Mouse (Mus musculus) heart, postnatal 0 days (tissue): Measurements from ENCODE around the gene Htatip2. TPM values are rescaled to one million over a fixed set of nuclear protein-coding genes. Genes with fewer than 3 reads are reported as not detected.

Experiments
- ATAC-seq: fragments of 200-750 bp; cut with Nextera tagmentation; 2 replicates; pipeline ENCODE4 v1.8.0; 2017; ENCODE audit warnings: low read depth, moderate number of reproducible peaks, moderate library complexity; ENCODE audit not compliant: insufficient read depth
- DNase-seq: peaks from one replicate; pipeline ENCODE4 v3.0.0-alpha.2; 2016; ENCODE audit warnings: low spot score
- H3K27ac ChIP-seq: fragments of 300-500 bp; sonication (generic); 2 replicates; pipeline ENCODE4 v1.5.1; 2014; ENCODE audit warnings: low read depth, mild to moderate bottlenecking
- H3K27me3 ChIP-seq: fragments of 300-500 bp; sonication (generic); 2 replicates; pipeline ENCODE4 v1.6.1; 2014; ENCODE audit warnings: low read length, mixed read lengths; ENCODE audit not compliant: control insufficient read depth, insufficient read depth
- H3K36me3 ChIP-seq: fragments of 300-500 bp; sonication (generic); replicated peaks from 2 replicates; pipeline ENCODE4 v1.6.1; 2014; ENCODE audit warnings: low read length, mixed read lengths; ENCODE audit not compliant: control insufficient read depth, insufficient read depth
- H3K4me1 ChIP-seq: fragments of 300-500 bp; sonication (generic); 2 replicates; pipeline ENCODE4 v1.6.1; 2014; ENCODE audit warnings: antibody characterized with exemption; ENCODE audit not compliant: control insufficient read depth, insufficient read depth
- H3K4me2 ChIP-seq: fragments of 300-500 bp; sonication (generic); 2 replicates; pipeline ENCODE4 v1.6.1; 2014; ENCODE audit warnings: low read depth, mild to moderate bottlenecking, low read length, moderate library complexity
- H3K4me3 ChIP-seq: fragments of 300-500 bp; sonication (generic); 2 replicates; pipeline ENCODE4 v1.5.1; 2014; ENCODE audit warnings: low read depth, low read length
- H3K9ac ChIP-seq: fragments of 300-500 bp; sonication (generic); replicated peaks from 2 replicates; pipeline ENCODE4 v1.6.1; 2014; ENCODE audit warnings: low read depth, low read length, mixed read lengths
- H3K9me3 ChIP-seq: fragments of 300-500 bp; sonication (generic); replicated peaks from 2 replicates; pipeline ENCODE4 v1.6.1; 2016; ENCODE audit warnings: low read length; ENCODE audit not compliant: control insufficient read depth
- CTCF ChIP-seq: IDR thresholded peaks from 2 replicates; pipeline ENCODE4 v1.5.1; 2016; ENCODE audit warnings: antibody characterized with exemption, control low read depth, low read depth
- EP300 ChIP-seq: IDR thresholded peaks from 2 replicates; pipeline ENCODE4 v1.6.1; 2016; ENCODE audit warnings: antibody characterized with exemption, low read depth
- WGBS: fragments of 180-500 bp; shearing (Covaris S2); extraction: QIAGEN DNeasy Blood & Tissue Kit; methylation state at CpG from one replicate; pipeline ENCODE4 v1.1.7; 2014; 5-methylcytosine and 5-hydroxymethylcytosine counted together
- polyA plus RNA-seq: library from polyadenylated mRNA; unstranded; fragments of >200 nt; fragmentation: Nextera tagmentation; extraction: Ambion mirVana; gene quantifications from 2 replicates; pipeline ENCODE4 v1.2.1, GENCODE M21; 2015
- total RNA-seq: library from RNA; depleted of rRNA; stranded (reverse); fragments of >200 nt; gene quantifications from 2 replicates; pipeline ENCODE4 v1.2.3, GENCODE M21; 2014; ENCODE audit warnings: low replicate concordance

Gene Htatip2
- total and polyA plus RNA-seq, 2 experiments from 2014 or later, result 3.4 to 16.5 TPM

- WGBS, result 76% methylated on average over 13 of the region's 13 CpGs
- Histone ChIP-seq H3K27me3 (no peaks in the 10 kb centered on the region), H3K36me3 (no peaks in the 10 kb centered on the region), H3K4me2 (no peak overlapping the region), H3K27ac (no peak overlapping the region), H3K9me3 (no peaks in the 10 kb centered on the region), H3K4me3 (no peak overlapping the region), H3K4me1 (peaks cover 17% of the 10 kb centered on the region; the same call in 1 of the 2 replicates), H3K9ac (no peak overlapping the region)
- ATAC-seq (no peak), DNase-seq (no peak)
- TF ChIP-seq EP300 (no peak), CTCF (no peak)
Observed at GRCm38 (mm10) chr7:49762605-49763004, 3.7 kb downstream of the Htatip2 start.

DNA sequence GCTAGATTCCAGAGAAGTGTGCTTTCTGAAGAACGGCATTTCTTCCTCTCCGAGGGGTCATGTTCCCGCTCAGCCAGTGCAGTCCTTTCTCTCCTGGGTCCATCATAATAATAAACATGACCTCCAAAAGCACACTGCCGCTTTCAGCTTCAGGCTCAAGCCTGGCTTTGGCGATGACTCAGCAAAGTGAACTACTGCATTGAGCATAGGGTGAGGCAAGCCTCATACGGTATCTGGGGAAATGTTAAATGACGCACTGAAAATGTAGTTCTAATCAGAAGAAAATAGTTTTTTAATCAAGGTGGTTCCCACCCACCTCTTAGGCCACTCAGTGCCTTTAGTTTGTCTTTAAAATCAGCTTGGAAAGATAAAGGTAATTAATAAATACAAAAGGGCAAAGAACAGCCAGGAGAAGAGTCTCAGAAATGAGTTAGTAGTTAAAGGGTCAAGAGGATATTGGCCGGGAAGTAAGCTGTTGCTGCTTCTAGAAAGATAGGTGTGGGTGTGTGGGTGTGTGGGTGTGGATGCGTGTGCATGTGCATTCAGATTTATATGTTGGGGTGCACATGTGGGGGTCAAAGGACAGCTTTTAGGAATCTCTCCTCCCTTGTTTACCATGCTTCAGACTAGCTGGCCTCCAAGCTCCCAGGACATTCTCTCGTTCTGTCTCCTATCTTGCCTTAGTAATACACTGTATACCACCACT, 5.2 kb downstream of the Htatip2 start:
- 53% methylated on average over 10 of the region's 10 CpGs for WGBS
- no peak for ATAC-seq
- no peak for DNase-seq
- no peak overlapping the region for H3K4me3 ChIP-seq
- no peak overlapping the region for H3K4me2 ChIP-seq
- no peaks in the 10 kb centered on the region for H3K36me3 ChIP-seq
- peaks cover 17% of the 10 kb centered on the region; the same call in 1 of the 2 replicates for H3K4me1 ChIP-seq
- H3K27ac ChIP-seq, result no peak overlapping the region
- H3K27me3 ChIP-seq, result no peaks in the 10 kb centered on the region
- H3K9me3 ChIP-seq, result no peaks in the 10 kb centered on the region
- H3K9ac ChIP-seq, result no peak overlapping the region
- no peak for TF ChIP-seq EP300
- no peak for TF ChIP-seq CTCF

DNA sequence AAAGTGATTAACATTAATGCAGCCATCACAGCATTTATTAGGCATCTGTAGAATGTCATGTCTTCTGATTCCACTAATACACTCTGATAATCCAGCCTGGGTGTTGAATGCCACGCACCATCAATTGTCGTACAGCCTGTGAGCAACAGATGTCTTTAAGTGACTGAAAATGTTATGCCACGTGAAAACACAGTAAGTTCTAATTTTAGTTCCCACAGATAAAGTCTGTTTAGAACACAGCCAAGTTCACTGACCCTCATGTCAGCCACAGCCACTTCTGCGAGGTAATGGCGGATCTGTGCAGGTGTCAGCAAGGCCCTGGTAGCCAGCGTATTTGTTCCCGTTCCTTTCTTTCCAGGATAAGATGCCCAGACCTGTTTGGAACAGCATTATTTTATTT, 7.3 kb downstream of the Htatip2 start:
- Histone ChIP-seq H3K9me3 (no peaks in the 10 kb centered on the region), H3K27me3 (no peaks in the 10 kb centered on the region), H3K4me3 (no peak overlapping the region), H3K4me2 (no peak overlapping the region), H3K4me1 (peaks cover 17% of the 10 kb centered on the region; the same call in 1 of the 2 replicates), H3K27ac (peak overlapping the region; percentile 55), H3K9ac (no peak overlapping the region), H3K36me3 (no peaks in the 10 kb centered on the region)
- 42% methylated on average over 7 of the region's 7 CpGs for WGBS
- ATAC-seq (peak; percentile 75), DNase-seq (peak; percentile 69)
- no peak for TF ChIP-seq EP300
- TF ChIP-seq CTCF, result no peak

GRCm38 (mm10) chr7:49768509-49768908, 9.6 kb downstream of the Htatip2 start:
- Histone ChIP-seq H3K27ac (no peak overlapping the region), H3K4me1 (peaks cover 17% of the 10 kb centered on the region; the same call in 1 of the 2 replicates), H3K4me3 (no peak overlapping the region), H3K36me3 (no peaks in the 10 kb centered on the region), H3K27me3 (no peaks in the 10 kb centered on the region), H3K4me2 (no peak overlapping the region), H3K9ac (no peak overlapping the region), H3K9me3 (no peaks in the 10 kb centered on the region)
- no peak for TF ChIP-seq CTCF
- TF ChIP-seq EP300, result no peak
- WGBS, result 66% methylated on average over 9 of the region's 9 CpGs
- no peak for ATAC-seq
- DNase-seq, result no peak

DNA sequence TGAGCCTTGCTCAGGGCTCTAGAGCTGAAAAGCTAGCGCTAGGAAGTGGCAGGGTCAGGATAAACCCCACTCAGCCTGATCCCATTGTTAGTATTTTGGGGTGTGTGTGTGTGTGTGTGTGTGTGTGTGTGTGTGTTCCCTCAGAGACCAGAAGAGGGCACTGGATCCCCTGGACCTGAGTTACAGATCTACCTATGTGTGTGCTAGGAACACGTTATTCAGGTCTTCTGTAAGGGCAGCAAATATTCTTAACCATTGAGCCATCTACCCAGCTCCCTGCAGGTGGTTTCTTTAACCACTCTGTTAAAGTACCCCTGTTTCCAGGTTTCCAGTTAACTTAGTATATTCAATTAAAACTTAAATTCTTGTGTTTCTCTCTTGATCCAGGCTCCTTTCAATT, 15.5 kb downstream of the Htatip2 start:
- Histone ChIP-seq H3K4me3 (no peak overlapping the region), H3K9ac (no peak overlapping the region), H3K27ac (no peak overlapping the region), H3K9me3 (no peaks in the 10 kb centered on the region), H3K4me1 (peaks cover 10% of the 10 kb centered on the region; the same call in 1 of the 2 replicates), H3K27me3 (no peaks in the 10 kb centered on the region), H3K4me2 (no peak overlapping the region), H3K36me3 (no peaks in the 10 kb centered on the region)
- TF ChIP-seq EP300 (no peak), CTCF (no peak)
- DNase-seq (no peak), ATAC-seq (no peak)
- 89% methylated on average over 2 of the region's 2 CpGs for WGBS

DNA sequence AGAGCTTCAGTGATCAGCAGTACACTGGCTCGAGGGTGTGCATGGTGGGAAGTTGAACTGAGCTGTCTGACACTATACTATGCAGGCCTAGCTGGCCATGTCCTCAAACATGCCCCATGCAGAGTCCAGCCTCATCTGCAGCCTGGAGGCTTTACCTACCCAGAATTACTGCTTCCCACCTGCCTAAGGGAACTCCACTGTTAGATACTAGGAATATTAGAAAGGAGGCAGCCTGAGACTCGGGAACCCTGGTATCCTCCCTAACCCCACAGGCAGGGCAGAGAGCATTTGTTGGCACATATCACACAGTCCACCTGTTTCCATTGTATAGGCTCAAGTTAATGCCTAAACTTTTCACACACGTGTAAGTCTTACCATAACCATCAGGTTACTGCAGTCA, 18.7 kb downstream of the Htatip2 start:
- H3K4me2 ChIP-seq, result peak overlapping the region; percentile 10; the same call in 1 of the 2 replicates
- H3K4me1 ChIP-seq, result peaks cover 13% of the 10 kb centered on the region
- DNase-seq (no peak), ATAC-seq (no peak)
- H3K27ac ChIP-seq, result no peak overlapping the region
- H3K9me3 ChIP-seq, result no peaks in the 10 kb centered on the region
- no peaks in the 10 kb centered on the region for H3K27me3 ChIP-seq
- WGBS, result 37% methylated on average over 3 of the region's 3 CpGs
- no peak for TF ChIP-seq CTCF
- TF ChIP-seq EP300, result no peak
- peaks cover 19% of the 10 kb centered on the region for H3K36me3 ChIP-seq
- no peak overlapping the region for H3K9ac ChIP-seq
- H3K4me3 ChIP-seq, result no peak overlapping the region
